Mouse (Mus musculus) retina, postnatal 7 days (tissue): ENCODE measurements at regions not wholly inside any gene's neighbourhood (a gene's known extent, or its start where the extent isn't known, plus 50 kb on each side); places are given as distances from the start of the nearest gene placed in this dataset.

ENCODE experiments used
- DNase-seq: peaks from one replicate; pipeline ENCODE4 v3.0.0-alpha.2; 2012; ENCODE audit warnings: low read depth, low spot score

GRCm38 (mm10) chr17:84074000-84074782, 113.6 kb downstream of the Zfp36l2 start:
- DNase-seq, result no peak

GRCm38 (mm10) chr17:84072426-84073030, 115.2 kb downstream of the Zfp36l2 start:
- DNase-seq, result no peak

- DNase-seq, result no peak
These were observed 115.9 kb downstream of the Zfp36l2 start for GRCm38 (mm10) chr17:84071855-84072254.

- no peak for DNase-seq
These were observed 117.2 kb downstream of the Zfp36l2 start for GRCm38 (mm10) chr17:84070596-84070995.

DNA sequence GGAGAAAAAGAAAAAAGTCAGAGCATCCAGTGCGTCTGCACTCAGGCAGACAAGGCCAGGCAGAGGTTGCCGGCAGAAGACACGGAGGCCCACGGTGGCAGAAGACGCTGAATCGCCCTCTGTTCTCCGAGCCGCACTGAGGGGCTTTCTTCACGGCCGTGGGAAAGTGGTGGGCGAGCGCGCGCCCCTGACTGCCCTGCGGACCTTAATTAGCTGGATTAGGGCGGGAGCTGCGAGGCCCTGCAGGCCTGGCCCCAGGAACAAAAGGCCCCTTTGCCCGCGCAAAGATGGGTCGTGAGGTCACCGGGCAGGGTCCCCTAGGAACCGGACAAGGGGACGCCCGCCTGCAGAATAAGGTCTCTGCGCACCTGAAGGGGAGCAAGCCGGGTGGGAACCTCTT, 120.6 kb downstream of the Zfp36l2 start:
- no peak for DNase-seq

GRCm38 (mm10) chr17:84063791-84064190, 124.0 kb downstream of the Zfp36l2 start:
- DNase-seq, result no peak

GRCm38 (mm10) chr17:84061621-84062020, 126.1 kb downstream of the Zfp36l2 start:
- DNase-seq, result no peak

GRCm38 (mm10) chr17:84056469-84056868, 131.3 kb downstream of the Zfp36l2 start:
- DNase-seq, result no peak

- DNase-seq, result no peak
These were observed 135.3 kb downstream of the Zfp36l2 start for GRCm38 (mm10) chr17:84052437-84052836.

DNA sequence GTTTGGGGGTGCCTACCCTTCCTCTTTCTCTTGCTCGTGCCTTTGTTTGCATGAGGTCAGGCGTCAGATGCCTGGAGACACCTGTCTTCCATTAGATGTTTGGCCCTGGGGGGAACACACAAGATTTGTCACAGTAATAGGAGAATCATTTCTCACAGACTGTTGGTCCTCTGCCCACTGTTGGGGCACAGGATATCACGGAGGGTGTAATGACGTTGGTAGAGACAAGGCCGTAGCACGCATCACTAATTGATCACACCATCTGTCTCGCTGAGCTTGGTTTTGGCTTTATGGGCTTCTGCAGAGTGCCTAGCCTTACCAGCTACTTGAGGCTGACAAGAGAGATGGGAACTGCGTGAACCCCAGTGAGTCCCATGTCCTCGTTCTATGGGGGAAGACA, 136.5 kb downstream of the Zfp36l2 start:
- no peak for DNase-seq

- DNase-seq, result no peak
These were observed 139.2 kb downstream of the Zfp36l2 start for GRCm38 (mm10) chr17:84048533-84048932.

GRCm38 (mm10) chr17:84047520-84047919, 140.2 kb downstream of the Zfp36l2 start:
- DNase-seq, result no peak

- no peak for DNase-seq
These were observed 141.9 kb downstream of the Zfp36l2 start for GRCm38 (mm10) chr17:84045812-84046211.

DNA sequence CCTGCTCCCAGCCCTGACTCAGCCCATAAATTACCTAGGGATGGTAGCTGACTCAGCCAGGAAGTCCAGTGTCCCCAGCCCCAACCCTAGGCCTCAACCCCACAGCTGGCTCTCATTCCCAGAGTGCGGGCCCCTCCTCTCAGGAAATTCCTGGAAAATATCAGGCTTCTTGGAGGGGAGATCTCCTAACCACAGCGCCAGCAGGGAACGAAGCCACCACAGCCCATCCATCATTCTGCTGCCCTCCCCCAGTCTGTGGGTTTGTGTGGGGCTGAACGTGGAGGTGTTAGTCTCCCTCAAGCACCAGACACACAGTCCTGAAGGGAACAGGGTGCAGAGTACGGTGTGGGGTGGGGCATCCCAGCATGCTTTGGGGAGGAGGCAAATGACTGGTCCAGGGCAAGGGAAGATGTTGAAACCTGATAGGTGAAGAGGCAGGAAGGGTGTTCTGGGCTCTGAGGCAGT, 143.2 kb downstream of the Zfp36l2 start:
- no peak for DNase-seq

GRCm38 (mm10) chr17:84043102-84043501, 144.6 kb downstream of the Zfp36l2 start:
- DNase-seq, result no peak

- no peak for DNase-seq
These were observed 148.3 kb downstream of the Zfp36l2 start for GRCm38 (mm10) chr17:84039444-84039843.

DNA sequence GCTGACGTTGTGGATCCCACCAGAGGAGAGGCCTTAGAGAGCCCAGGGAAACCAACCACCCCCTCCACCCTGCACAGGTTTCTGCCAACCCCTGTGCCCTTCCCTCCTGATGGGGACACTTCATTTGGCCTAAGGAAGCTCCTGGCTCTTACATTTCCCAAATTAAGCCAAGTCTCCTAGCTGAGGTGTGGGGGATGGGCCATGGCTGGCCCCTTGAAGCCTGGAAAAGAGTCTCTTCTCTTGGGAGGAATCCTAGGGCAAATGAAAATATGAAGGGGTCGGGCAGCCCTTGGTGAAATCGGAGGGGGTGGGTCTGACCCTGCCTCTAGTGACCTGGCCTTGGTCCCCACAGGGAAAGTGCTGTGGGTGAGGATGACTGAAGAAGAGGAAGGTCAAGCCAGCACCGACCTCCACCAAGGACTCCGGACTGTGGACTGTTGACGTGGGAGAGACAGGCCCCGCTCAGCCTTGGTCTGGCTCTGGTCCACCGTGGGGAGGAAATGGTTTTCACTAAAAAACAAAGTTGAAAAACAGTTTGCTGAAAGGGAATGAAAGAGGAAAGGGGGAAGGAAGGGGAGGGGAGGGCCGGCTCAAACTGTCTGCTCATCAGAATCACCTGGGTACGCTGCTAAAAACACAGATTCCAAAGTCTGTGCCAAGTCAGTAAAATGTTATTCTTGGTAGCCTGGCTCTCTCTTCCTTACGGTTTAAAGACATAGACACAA, 150.0 kb downstream of the Zfp36l2 start:
- no peak for DNase-seq

GRCm38 (mm10) chr17:84036056-84036455, 151.7 kb downstream of the Zfp36l2 start:
- no peak for DNase-seq

GRCm38 (mm10) chr17:84034801-84035200, 152.9 kb downstream of the Zfp36l2 start:
- DNase-seq, result no peak

DNA sequence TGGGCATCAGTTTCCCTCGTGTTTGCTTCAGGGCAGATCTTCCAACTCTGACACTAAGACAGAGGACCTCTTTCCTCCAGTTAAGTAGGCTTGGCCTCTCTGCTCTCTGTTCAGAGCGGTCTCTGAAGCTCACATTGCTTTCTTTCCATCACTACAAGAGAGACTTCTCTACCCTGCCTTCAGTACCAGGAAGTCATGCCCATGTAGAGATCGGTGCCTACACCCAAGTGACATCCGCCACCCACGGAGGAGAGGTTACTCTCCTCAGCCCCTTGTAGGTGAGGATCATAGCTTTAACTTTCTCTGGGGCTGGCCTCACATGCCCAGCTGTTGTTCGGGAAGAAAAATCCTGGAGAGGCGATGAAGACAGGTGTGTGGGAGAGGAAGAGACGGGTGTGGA, 155.3 kb downstream of the Zfp36l2 start:
- DNase-seq, result no peak

DNA sequence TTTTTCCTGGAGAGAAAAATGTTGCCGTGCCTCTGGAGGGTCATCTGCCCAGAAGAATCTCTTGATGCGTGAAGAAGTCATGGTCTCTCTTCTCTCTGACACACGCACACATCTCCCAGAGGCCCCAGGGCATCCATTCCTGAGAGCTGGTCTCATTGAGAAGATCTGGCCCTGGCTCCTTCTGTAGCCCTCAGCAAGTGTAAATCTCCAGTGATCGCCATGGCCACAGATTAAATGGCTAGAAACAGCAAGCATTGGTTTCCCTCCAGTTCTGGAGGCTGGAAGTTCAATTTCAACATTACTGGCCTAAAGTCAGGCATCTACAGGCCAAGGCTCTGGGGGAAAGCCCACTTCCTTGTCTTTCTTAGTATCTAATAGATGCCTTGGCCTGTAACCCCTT, 155.9 kb downstream of the Zfp36l2 start:
- no peak for DNase-seq

DNA sequence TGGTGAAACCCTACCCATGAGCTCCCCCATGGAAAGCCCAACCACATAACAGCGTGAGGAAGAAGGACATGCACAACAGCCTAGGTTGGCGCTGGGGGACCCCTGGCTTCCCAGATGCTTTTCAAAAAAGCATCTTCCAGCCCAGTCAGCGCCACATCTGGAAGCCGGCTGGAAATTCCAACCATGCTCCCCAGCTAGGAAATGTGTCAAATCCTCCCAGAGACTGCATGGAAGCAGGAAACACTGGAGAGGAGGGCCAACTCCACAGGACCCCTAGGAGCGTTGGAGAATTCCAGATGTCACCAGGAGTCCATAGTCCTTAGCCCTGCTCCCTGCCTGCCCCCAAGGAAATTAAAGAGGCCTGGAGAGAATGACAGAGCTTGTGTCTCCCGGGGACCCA, 156.4 kb downstream of the Zfp36l2 start:
- DNase-seq, result no peak

DNA sequence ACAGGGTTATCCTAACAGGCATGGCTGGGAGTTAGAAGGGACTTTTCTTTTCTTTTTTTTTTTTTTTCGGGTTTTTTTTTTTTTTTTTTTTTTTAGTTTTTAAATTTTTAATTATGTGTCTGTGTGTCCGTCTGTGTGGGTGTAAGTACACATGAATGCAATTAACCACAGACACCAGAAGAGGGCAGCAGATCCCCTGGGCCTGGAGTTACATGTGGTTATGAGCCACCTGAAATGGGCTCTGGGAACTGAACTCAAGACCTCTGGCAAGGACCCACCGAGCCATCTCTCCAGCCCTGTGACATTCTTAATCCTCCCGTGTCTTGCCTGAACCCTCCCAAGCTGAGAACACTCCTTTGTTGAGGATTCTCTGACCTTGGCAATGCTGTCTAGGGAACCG, 157.0 kb downstream of the Zfp36l2 start:
- no peak for DNase-seq
